Mouse (Mus musculus) layer of hippocampus, adult 2 months (tissue): Measurements from ENCODE around the gene Supt3. TPM values are rescaled to one million over a fixed set of nuclear protein-coding genes. Genes with fewer than 3 reads are reported as not detected.

Experiments
- DNase-seq, 2 experiments: peaks; one replicate each; pipeline ENCODE4 v3.0.0; 2022; ENCODE audit warnings: low spot score in 2 of 2
- H3K27ac ChIP-seq: fragments of 200-600 bp; 2 replicates; pipeline ENCODE4 v1.8.1; 2022
- H3K4me3 ChIP-seq: fragments of 200-600 bp; 2 replicates; pipeline ENCODE4 v1.8.1; 2022; ENCODE audit warnings: mild to moderate bottlenecking
- CTCF ChIP-seq: fragments of 200-600 bp; conservative IDR thresholded peaks from 2 replicates; pipeline ENCODE4 v1.8.1; 2022; ENCODE audit warnings: antibody characterized with exemption, mild to moderate bottlenecking, moderate library complexity
- total RNA-seq, 2 experiments: library from RNA; stranded (reverse); gene quantifications; 2 replicates each; pipeline ENCODE4 v1.2.3; 2021

Gene Supt3
- total RNA-seq, 2 experiments from 2014 or later, result 14.9 to 18.7 TPM

- H3K27ac ChIP-seq, result no peak overlapping the region
- no peak for DNase-seq
- TF ChIP-seq CTCF, result no peak
- no peak overlapping the region for H3K4me3 ChIP-seq
Measured at GRCm38 (mm10) chr17:45144656-45145055, 367.7 kb downstream of the Supt3 start.

GRCm38 (mm10) chr17:45151312-45151929, 374.5 kb downstream of the Supt3 start:
- DNase-seq, result no peak
- no peak for TF ChIP-seq CTCF
- Histone ChIP-seq H3K27ac (no peak overlapping the region), H3K4me3 (no peak overlapping the region)

GRCm38 (mm10) chr17:45153721-45154120, 376.8 kb downstream of the Supt3 start:
- Histone ChIP-seq H3K27ac (no peak overlapping the region), H3K4me3 (no peak overlapping the region)
- DNase-seq, result no peak
- TF ChIP-seq CTCF, result no peak

GRCm38 (mm10) chr17:45158171-45158691, 381.3 kb downstream of the Supt3 start:
- Histone ChIP-seq H3K27ac (no peak overlapping the region), H3K4me3 (no peak overlapping the region)
- TF ChIP-seq CTCF, result no peak
- no peak for DNase-seq

- Histone ChIP-seq H3K27ac (no peak overlapping the region), H3K4me3 (no peak overlapping the region)
- peak; percentile 59 for TF ChIP-seq CTCF
- no peak for DNase-seq
Measured at GRCm38 (mm10) chr17:45160651-45161050, 383.7 kb downstream of the Supt3 start.

- H3K4me3 ChIP-seq, result no peak overlapping the region
- DNase-seq, result no peak
- no peak overlapping the region for H3K27ac ChIP-seq
- no peak for TF ChIP-seq CTCF
Measured at GRCm38 (mm10) chr17:45165741-45166140, 388.8 kb downstream of the Supt3 start.

Other genes with a start within 250 kb of the Supt3 start
- gene Runx2, start 37.6 kb downstream of the Supt3 start, total RNA-seq, result 10 to 100 TPM; 15.8 to 19.7 TPM